Mouse (Mus musculus): ENCODE measurements around the gene Lsamp. TPM values are rescaled to one million over a fixed set of nuclear protein-coding genes. Genes with fewer than 3 reads are reported as not detected.

Lsamp gene
- total and polyA plus RNA-seq, 2 experiments, result 0.07 to 0.37 TPM

DNA sequence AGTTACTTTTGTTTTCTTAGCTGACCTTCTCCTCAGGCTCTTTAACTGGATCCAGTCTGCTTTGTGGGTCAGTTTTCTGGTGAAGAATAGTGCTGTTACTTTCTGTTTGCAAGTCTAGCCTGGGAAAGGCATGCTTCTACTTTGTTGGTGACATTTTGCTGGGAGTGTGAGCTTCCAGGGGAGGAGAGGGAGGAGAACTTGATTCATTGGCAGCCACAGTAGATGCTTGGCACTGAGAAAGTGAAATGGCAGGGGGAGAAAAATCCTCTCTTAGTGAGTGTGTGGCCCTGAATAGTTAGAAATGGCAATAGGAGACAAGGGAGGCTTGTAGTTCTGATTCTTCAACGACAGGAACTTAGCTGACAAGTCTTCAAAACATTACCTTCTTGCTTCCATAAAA, 1551.6 kb downstream of the Lsamp start:
- Histone ChIP-seq H3K36me3 (ENCODE audit: control insufficient read depth, insufficient read depth, low read length) (no peaks in the 10 kb centered on the region), H3K79me2 (ENCODE audit: control insufficient read depth, insufficient read depth, low read length) (no peaks in the 10 kb centered on the region), H3K27ac (replicated peaks; ENCODE audit: insufficient read depth, low read depth, low read length) (no peak overlapping the region), H3K9ac (ENCODE audit: low read depth, low read length) (no peak overlapping the region), H3K4me3 (ENCODE audit: insufficient read depth, low read depth, low read length) (no peak overlapping the region), H3K4me1 (ENCODE audit: control insufficient read depth, insufficient read depth, low read length) (no peaks in the 10 kb centered on the region), H3K27me3 (ENCODE audit: control insufficient read depth, insufficient read depth, low read length) (peaks cover 7% of the 10 kb centered on the region; the same call in 1 of the 2 replicates)
- WGBS, result 77% methylated on average over 1 of the region's 1 CpGs
- no peak for DNase-seq (ENCODE audit: extremely low read depth, low read depth, low spot score)
- TF ChIP-seq POLR2A (IDR thresholded peaks at IDR 0.05; ENCODE audit: extremely low read depth, insufficient read depth, low read length) (no peak), CTCF (IDR thresholded peaks at IDR 0.05; ENCODE audit: low read depth, low read length) (no peak)

DNA sequence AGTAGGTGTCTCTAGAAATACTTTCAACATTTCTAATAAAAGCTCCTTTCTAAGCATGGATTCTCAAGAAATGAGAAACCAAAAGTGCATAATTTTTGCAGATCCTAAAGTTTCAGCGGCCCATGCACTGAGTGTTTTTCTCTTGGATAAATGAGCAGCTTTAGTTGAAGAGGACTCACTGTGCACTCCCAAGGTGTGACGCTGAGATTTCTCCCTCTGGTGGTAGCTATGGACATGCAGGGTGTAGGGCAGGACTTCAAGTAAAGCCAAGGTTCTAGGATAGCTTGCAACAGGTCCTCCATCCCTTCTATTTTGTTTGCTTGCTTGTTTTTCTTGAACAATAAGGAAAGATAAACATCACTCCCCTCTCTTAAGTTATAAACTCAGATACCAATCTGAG, 1558.5 kb downstream of the Lsamp start:
- H3K36me3 ChIP-seq (ENCODE audit: control insufficient read depth, insufficient read depth, low read length), result no peaks in the 10 kb centered on the region
- no peaks in the 10 kb centered on the region for H3K79me2 ChIP-seq (ENCODE audit: control insufficient read depth, insufficient read depth, low read length)
- no peak overlapping the region for H3K4me3 ChIP-seq (ENCODE audit: insufficient read depth, low read depth, low read length)
- TF ChIP-seq CTCF (IDR thresholded peaks at IDR 0.05; ENCODE audit: low read depth, low read length), result 0 out of 2 replicates have a peak, but pooled peaks have one; percentile 9
- TF ChIP-seq POLR2A (IDR thresholded peaks at IDR 0.05; ENCODE audit: extremely low read depth, insufficient read depth, low read length), result no peak
- no peak for DNase-seq (ENCODE audit: extremely low read depth, low read depth, low spot score)
- WGBS, result 41% methylated on average over 2 of the region's 2 CpGs
- H3K4me1 ChIP-seq (ENCODE audit: control insufficient read depth, insufficient read depth, low read length), result no peaks in the 10 kb centered on the region
- H3K9ac ChIP-seq (ENCODE audit: low read depth, low read length), result no peak overlapping the region
- H3K27ac ChIP-seq (replicated peaks; ENCODE audit: insufficient read depth, low read depth, low read length), result no peak overlapping the region
- no peaks in the 10 kb centered on the region for H3K27me3 ChIP-seq (ENCODE audit: control insufficient read depth, insufficient read depth, low read length)

DNA sequence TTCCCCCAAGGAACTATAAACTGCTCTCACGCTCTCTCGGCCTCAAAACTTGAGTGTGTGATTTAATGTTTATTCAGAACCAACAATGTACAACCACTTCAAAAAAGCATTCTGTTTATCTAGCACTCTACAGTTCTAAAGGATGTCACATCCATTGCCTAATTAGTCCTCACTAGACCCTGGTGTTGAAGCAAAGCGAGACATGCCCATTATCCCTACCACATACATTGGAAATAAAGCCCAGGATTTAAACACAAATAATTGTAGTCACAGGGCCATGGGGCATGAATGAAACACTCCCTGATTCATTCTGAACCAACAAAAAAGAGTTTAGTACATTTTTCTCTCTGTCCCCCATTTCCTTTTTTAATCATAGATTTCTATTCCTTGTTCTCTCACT, 1567.0 kb downstream of the Lsamp start:
- H3K4me1 ChIP-seq (ENCODE audit: control insufficient read depth, insufficient read depth, low read length), result no peaks in the 10 kb centered on the region
- no peaks in the 10 kb centered on the region for H3K27me3 ChIP-seq (ENCODE audit: control insufficient read depth, insufficient read depth, low read length)
- WGBS, result 66% methylated on average over 3 of the region's 3 CpGs
- no peak overlapping the region for H3K4me3 ChIP-seq (ENCODE audit: insufficient read depth, low read depth, low read length)
- no peaks in the 10 kb centered on the region for H3K79me2 ChIP-seq (ENCODE audit: control insufficient read depth, insufficient read depth, low read length)
- H3K27ac ChIP-seq (replicated peaks; ENCODE audit: insufficient read depth, low read depth, low read length), result no peak overlapping the region
- DNase-seq (ENCODE audit: extremely low read depth, low read depth, low spot score), result no peak
- no peaks in the 10 kb centered on the region for H3K36me3 ChIP-seq (ENCODE audit: control insufficient read depth, insufficient read depth, low read length)
- H3K9ac ChIP-seq (ENCODE audit: low read depth, low read length), result no peak overlapping the region
- no peak for TF ChIP-seq POLR2A (IDR thresholded peaks at IDR 0.05; ENCODE audit: extremely low read depth, insufficient read depth, low read length)
- TF ChIP-seq CTCF (IDR thresholded peaks at IDR 0.05; ENCODE audit: low read depth, low read length), result no peak

DNA sequence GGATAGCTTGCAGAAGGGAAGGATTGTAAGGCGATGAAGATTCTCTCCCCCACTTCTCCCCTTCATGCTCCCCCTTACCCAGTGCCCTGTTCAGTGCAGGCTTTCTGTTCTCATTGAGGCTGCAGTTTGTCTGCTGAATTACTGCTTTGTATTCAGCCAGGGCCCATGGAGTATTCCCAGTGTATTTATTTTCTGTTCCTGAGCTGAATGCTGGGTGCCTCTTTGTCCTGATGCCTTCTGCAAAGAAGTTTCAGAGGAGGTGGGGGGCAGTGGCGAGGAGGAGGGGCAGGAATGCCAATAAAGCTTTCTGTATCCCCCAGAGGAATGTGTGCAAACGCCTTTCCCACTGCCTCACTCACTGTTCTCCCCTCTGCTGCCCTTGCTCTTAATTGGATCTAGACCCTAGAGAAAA, 1567.7 kb downstream of the Lsamp start:
- H3K79me2 ChIP-seq (ENCODE audit: control insufficient read depth, insufficient read depth, low read length), result no peaks in the 10 kb centered on the region
- H3K36me3 ChIP-seq (ENCODE audit: control insufficient read depth, insufficient read depth, low read length), result no peaks in the 10 kb centered on the region
- H3K27me3 ChIP-seq (ENCODE audit: control insufficient read depth, insufficient read depth, low read length), result no peaks in the 10 kb centered on the region
- no peak overlapping the region for H3K27ac ChIP-seq (replicated peaks; ENCODE audit: insufficient read depth, low read depth, low read length)
- H3K4me3 ChIP-seq (ENCODE audit: insufficient read depth, low read depth, low read length), result no peak overlapping the region
- TF ChIP-seq CTCF (IDR thresholded peaks at IDR 0.05; ENCODE audit: low read depth, low read length) (no peak), POLR2A (IDR thresholded peaks at IDR 0.05; ENCODE audit: extremely low read depth, insufficient read depth, low read length) (no peak)
- 23% methylated on average over 3 of the region's 3 CpGs for WGBS
- H3K4me1 ChIP-seq (ENCODE audit: control insufficient read depth, insufficient read depth, low read length), result no peaks in the 10 kb centered on the region
- no peak for DNase-seq (ENCODE audit: extremely low read depth, low read depth, low spot score)
- no peak overlapping the region for H3K9ac ChIP-seq (ENCODE audit: low read depth, low read length)

DNA sequence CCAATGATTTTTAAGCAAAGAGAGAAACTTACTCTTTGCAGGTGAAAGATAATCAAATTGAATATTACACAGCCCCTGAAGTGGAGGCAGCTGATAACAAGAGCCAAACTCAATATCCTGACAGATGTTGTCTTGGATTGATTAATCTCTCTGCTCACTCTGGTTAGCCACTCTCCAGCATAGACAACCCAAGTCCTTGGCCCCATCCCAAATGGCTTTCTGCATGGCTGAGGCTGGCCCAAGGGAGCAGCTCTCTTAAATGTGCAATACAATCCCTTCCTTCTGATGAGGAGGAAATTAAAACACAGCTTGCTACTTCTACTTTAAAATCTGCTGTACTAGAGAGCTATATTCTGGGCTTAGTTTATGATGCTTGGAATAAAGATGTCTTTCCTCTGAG, 1572.9 kb downstream of the Lsamp start:
- no peak overlapping the region for H3K4me3 ChIP-seq (ENCODE audit: insufficient read depth, low read depth, low read length)
- H3K79me2 ChIP-seq (ENCODE audit: control insufficient read depth, insufficient read depth, low read length), result no peaks in the 10 kb centered on the region
- H3K27me3 ChIP-seq (ENCODE audit: control insufficient read depth, insufficient read depth, low read length), result no peaks in the 10 kb centered on the region
- H3K9ac ChIP-seq (ENCODE audit: low read depth, low read length), result no peak overlapping the region
- H3K36me3 ChIP-seq (ENCODE audit: control insufficient read depth, insufficient read depth, low read length), result no peaks in the 10 kb centered on the region
- H3K27ac ChIP-seq (replicated peaks; ENCODE audit: insufficient read depth, low read depth, low read length), result no peak overlapping the region
- TF ChIP-seq POLR2A (IDR thresholded peaks at IDR 0.05; ENCODE audit: extremely low read depth, insufficient read depth, low read length), result no peak
- no peak for TF ChIP-seq CTCF (IDR thresholded peaks at IDR 0.05; ENCODE audit: low read depth, low read length)
- no peaks in the 10 kb centered on the region for H3K4me1 ChIP-seq (ENCODE audit: control insufficient read depth, insufficient read depth, low read length)
- no peak for DNase-seq (ENCODE audit: extremely low read depth, low read depth, low spot score)

DNA sequence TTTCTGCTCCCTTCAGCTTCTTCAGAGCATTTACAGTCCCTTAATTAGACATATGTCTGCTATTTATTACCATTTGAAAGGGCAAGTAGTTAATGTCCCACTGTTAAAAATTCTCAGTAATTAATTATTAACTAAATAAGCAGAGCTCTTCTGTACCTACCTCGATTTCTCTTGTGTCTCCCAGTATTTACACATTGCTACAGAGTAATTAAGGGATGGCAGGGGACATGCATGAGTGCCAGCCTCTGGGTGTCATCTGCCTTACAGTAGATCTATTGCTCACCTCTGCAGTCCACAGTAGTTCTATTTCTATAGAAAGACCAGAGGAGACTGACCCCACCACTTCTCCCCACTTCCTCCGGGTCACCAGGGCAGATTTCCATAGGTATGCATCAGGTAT, 1581.1 kb downstream of the Lsamp start:
- Histone ChIP-seq H3K4me1 (ENCODE audit: control insufficient read depth, insufficient read depth, low read length) (no peaks in the 10 kb centered on the region), H3K79me2 (ENCODE audit: control insufficient read depth, insufficient read depth, low read length) (no peaks in the 10 kb centered on the region), H3K4me3 (ENCODE audit: insufficient read depth, low read depth, low read length) (no peak overlapping the region), H3K9ac (ENCODE audit: low read depth, low read length) (no peak overlapping the region), H3K36me3 (ENCODE audit: control insufficient read depth, insufficient read depth, low read length) (no peaks in the 10 kb centered on the region), H3K27ac (replicated peaks; ENCODE audit: insufficient read depth, low read depth, low read length) (no peak overlapping the region), H3K27me3 (ENCODE audit: control insufficient read depth, insufficient read depth, low read length) (no peaks in the 10 kb centered on the region)
- DNase-seq (ENCODE audit: extremely low read depth, low read depth, low spot score), result no peak
- WGBS, result 36% methylated on average over 2 of the region's 2 CpGs
- TF ChIP-seq CTCF (IDR thresholded peaks at IDR 0.05; ENCODE audit: low read depth, low read length), result no peak
- no peak for TF ChIP-seq POLR2A (IDR thresholded peaks at IDR 0.05; ENCODE audit: extremely low read depth, insufficient read depth, low read length)
